Mouse (Mus musculus) Patski (cell line): ENCODE data around the gene Anapc15. TPM values are rescaled to one million over a fixed set of nuclear protein-coding genes. Genes with fewer than 3 reads are reported as not detected.

Experiments
- ATAC-seq: fragments of 100-300 bp; one replicate; pipeline ENCODE4 v1.8.0; 2021
- CTCF ChIA-PET: fragments of 350-600 bp; sonication (Branson Sonifier 250); formaldehyde crosslinking; loops from one replicate; lab custom pipeline; 2022; ENCODE audit warnings: inconsistent platforms; lab: Charles Lee
- POLR2A ChIA-PET: fragments of 350-600 bp; sonication (Branson Sonifier 250); formaldehyde crosslinking; loops from one replicate; lab custom pipeline; 2022; ENCODE audit warnings: antibody characterized with exemption, inconsistent platforms; lab: Charles Lee
- DNase-seq: peaks from one replicate; pipeline ENCODE4 v3.0.0-alpha.2; 2011; ENCODE audit warnings: low read depth, low spot score
- H3K27me3 ChIP-seq: fragments of 371-371 bp; one replicate; pipeline ENCODE4 v1.5.1; 2021
- CTCF ChIP-seq: fragments of 100-300 bp; IDR thresholded peaks from one replicate; pipeline ENCODE4 v1.5.1; 2021
- in situ Hi-C: fragments of 300-500 bp; cut with MboI; formaldehyde crosslinking; loops from 3 replicates; pipeline ENCODE4 v1.11.1; 2018; ENCODE audit warnings: low pct_unique_long_range_greater_than_20kb, mixed read lengths
- polyA plus RNA-seq: library from polyadenylated mRNA; unstranded; gene quantifications from one replicate; pipeline ENCODE4 v1.2.3, GENCODE M21; 2021

Anapc15 gene
- polyA plus RNA-seq, 1 experiment from 2014 or later, result 36.4 TPM

DNA sequence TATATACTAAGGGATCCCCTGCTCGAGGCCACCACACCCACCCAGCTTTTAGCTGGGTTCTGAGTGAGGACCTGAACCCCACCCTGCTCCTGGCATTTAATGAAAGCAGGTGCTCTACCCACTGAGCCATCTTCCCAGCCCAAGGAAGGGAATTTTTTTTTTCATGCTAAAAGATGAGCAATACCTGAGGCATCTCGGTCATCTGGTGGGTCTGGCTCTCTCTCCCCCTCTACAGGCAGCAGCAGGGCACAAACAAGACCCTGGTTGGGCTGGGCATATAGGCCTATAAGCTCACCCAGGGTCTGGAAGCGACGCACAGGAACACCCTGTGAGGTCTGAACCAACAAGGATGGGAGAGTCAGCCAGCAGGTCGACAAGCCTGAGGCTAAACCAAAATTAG, 30.2 kb upstream of the Anapc15 start:
- ChIA-PET CTCF (interaction anchor here (0.9 to 1.1 kb wide), 2 partner anchors 10 to 167 kb away, joined by 3 to 4 read pairs; no protein-coding TSS in a partner anchor), POLR2A (no interaction called here)
- H3K27me3 ChIP-seq, result no peaks in the 10 kb centered on the region
- DNase-seq (no peak), ATAC-seq (no peak)
- in situ Hi-C loops, result loop anchor here (5.0 kb wide), 1 partner anchor 156 kb away; no protein-coding TSS in a partner anchor
- no peak for TF ChIP-seq CTCF

DNA sequence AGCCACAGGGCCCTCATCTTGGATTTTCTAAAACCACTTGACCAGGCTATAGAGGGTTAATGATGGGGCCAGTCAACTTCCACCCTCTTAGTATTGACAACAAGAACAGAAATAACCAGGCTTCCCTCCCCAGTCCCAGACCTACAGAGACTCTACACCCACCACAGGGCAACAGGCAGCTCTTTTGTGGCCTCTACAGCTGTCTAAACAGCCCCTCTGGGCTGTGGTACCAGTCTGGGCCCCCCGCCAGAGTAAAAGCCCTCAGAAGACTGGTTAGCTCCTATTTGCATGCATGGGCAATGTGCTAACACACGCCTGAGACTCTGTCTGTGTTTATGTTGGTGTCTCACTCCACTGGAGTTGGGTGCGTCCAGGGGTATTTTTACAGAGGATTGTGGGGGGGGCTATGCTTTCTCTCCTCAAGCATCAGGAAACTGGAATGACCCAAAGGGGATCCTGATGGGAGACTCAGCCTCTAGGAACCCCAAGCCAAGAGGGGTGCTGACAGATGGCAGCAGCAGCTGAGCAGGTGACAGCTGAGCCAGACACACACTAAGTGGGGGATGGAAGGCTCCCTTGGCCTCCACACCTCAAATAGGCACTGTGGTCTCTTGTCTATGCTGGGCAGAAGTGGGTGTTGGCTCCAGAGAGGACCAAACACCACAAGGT, 29.5 kb upstream of the Anapc15 start:
- in situ Hi-C loops, result loop anchor here (5.0 kb wide), 1 partner anchor 157 kb away; no protein-coding TSS in a partner anchor
- DNase-seq (no peak), ATAC-seq (no peak)
- no peak for TF ChIP-seq CTCF
- ChIA-PET CTCF (interaction anchor here (0.9 to 1.7 kb wide), 5 partner anchors 10 to 180 kb away, joined by 3 to 4 read pairs (median 3); no protein-coding TSS in a partner anchor), POLR2A (interaction anchor here (1.2 kb wide), 1 partner anchor 63 kb away, joined by 4 read pairs; no protein-coding TSS in a partner anchor)
- no peaks in the 10 kb centered on the region for H3K27me3 ChIP-seq

DNA sequence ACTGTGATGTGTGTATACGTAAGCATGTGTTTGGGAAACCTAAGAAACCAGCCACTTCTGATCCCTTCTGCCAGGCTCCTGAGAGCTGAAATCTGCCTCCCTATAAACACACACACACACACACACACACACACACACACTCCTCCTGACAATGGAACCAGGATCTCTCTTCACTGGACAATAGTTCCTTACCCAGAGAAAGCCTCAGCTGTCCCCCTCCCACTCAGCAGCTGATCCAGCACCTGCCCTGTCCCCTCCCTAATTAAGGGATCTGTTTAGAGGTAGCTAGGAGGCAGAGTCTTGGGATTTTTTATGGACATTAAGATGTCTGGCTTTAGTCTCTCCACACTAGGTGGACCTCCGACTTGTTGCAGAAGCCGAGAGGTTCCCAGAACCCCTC, 28.6 kb upstream of the Anapc15 start:
- POLR2A ChIA-PET, result interaction anchor here (0.7 to 1.3 kb wide), 3 partner anchors 13 to 121 kb away, joined by 3 to 4 read pairs (median 4); no protein-coding TSS in a partner anchor
- CTCF ChIA-PET, result interaction anchor here (1.0 to 1.7 kb wide), 5 partner anchors 20 to 181 kb away, joined by 3 to 4 read pairs (median 3); no protein-coding TSS in a partner anchor
- in situ Hi-C loops, result loop anchor here (5.0 kb wide), 1 partner anchor 158 kb away; no protein-coding TSS in a partner anchor
- no peak for TF ChIP-seq CTCF
- ATAC-seq (no peak), DNase-seq (no peak)
- H3K27me3 ChIP-seq, result no peaks in the 10 kb centered on the region

DNA sequence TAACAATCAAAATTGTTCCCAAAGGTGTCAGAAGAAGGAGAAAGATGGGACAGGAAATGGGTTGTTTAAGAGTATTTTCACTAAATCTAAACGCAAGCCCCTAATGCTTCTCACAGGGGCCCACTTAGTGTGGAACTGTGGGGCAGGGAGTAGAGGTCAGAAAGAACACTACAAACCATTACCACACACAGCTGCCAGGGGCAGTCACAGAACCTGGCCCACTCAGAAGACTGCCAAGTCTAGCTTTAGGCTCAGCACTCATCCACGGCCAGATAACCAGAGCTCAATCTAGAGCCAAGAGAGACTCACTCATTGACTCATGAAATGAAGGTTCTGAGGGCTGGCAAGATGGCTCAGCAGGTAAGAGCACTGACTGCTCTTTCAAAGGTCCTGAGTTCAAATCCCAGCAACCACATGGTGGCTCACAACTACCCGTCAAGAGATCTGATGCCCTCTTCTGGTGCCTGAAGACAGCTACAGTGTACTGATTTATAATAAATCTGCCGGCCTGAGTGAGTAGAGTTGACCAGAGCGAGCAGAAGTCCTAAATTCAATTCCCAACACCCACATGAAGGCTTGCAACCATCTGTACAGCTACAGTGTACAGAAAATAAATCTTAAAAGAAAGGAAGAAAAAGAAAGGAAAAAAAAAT, 27.9 kb upstream of the Anapc15 start:
- ChIA-PET CTCF (interaction anchor here (1.0 to 1.7 kb wide), 4 partner anchors 15 to 169 kb away, joined by 3 to 7 read pairs (median 4); no protein-coding TSS in a partner anchor), POLR2A (interaction anchor here (0.7 to 1.3 kb wide), 3 partner anchors 14 to 122 kb away, joined by 3 to 4 read pairs (median 4); no protein-coding TSS in a partner anchor)
- in situ Hi-C loops, result no loop called here
- no peak for TF ChIP-seq CTCF
- no peak for ATAC-seq
- no peak for DNase-seq
- H3K27me3 ChIP-seq, result no peaks in the 10 kb centered on the region

DNA sequence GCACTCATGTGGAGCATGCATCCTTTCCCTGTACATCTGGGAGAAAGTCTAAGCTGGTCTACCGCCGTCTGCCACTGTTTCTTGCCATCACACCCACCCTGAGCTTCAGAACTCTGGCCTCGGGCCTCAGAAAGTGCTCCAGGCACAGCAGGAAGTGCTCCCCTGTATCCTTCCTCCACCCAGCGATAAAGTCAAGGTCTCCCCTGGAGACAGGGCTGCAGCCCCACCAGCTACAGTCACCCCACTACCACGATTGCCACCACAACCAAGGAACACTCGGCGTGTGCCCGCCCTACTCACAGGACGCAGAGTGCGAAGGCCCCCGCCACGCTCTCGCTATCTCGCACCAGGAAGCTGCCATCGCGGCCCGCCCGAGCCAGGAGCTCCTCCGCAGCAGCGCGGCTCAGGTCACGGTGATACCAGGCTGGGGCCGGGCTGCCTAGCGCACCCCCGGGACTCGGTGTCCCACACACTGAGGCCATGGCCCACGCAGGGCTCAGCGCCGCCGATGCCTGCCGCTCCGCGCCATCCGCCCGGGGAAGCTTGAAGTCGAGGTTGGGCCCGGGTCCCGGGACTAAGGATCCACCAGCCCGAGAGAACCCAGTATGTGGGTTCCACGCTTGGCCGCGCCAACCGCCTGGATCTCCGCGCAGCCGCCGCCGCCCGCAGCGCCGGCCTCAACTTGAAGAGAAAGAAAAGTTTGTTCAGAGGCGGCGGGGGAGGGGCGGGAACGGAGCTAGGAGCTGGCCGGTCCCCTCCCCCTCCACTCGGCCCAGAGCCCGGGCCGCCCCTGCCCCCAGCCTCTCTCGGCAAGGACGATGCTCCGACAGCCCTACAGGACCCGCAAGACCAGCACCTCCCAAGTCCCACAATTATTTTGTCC, 27.0 kb upstream of the Anapc15 start:
- CTCF ChIA-PET, result interaction anchor here (1.4 kb wide), 1 partner anchor 14 kb away, joined by 7 read pairs; no protein-coding TSS in a partner anchor
- ATAC-seq (no peak), DNase-seq (no peak)
- POLR2A ChIA-PET, result interaction anchor here (0.9 to 1.6 kb wide), 2 partner anchors 60 to 61 kb away, joined by 3 to 4 read pairs; no protein-coding TSS in a partner anchor
- no peak for TF ChIP-seq CTCF
- H3K27me3 ChIP-seq, result no peaks in the 10 kb centered on the region
- in situ Hi-C loops, result no loop called here

DNA sequence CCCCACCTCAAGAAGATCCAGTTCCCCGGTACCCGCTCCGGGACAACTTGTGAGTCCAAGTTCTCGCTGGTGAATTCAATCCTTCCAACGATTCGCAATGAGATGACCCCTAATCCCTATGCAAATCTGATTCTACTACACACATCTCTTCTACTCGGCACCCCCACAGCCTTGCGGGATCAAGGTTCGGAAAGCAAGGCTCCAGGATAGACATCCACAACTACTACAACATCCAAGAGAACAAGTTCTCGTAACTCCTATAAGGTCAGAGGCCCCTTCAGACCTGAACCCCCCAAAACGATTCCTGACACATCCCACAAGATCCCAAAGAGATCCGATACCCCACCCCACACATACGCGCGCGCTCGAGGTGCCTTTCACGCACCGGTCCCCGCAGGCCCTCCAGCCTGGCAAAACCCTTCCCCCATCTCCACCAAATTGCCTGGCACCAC, 26.3 kb upstream of the Anapc15 start:
- POLR2A ChIA-PET, result interaction anchor here (0.9 to 1.6 kb wide), 3 partner anchors 32 to 60 kb away, joined by 3 to 4 read pairs (median 4); no protein-coding TSS in a partner anchor
- H3K27me3 ChIP-seq, result no peaks in the 10 kb centered on the region
- ATAC-seq, result no peak
- in situ Hi-C loops, result no loop called here
- CTCF ChIA-PET, result interaction anchor here (1.4 kb wide), 1 partner anchor 14 kb away, joined by 7 read pairs; no protein-coding TSS in a partner anchor
- no peak for TF ChIP-seq CTCF
- DNase-seq, result no peak

DNA sequence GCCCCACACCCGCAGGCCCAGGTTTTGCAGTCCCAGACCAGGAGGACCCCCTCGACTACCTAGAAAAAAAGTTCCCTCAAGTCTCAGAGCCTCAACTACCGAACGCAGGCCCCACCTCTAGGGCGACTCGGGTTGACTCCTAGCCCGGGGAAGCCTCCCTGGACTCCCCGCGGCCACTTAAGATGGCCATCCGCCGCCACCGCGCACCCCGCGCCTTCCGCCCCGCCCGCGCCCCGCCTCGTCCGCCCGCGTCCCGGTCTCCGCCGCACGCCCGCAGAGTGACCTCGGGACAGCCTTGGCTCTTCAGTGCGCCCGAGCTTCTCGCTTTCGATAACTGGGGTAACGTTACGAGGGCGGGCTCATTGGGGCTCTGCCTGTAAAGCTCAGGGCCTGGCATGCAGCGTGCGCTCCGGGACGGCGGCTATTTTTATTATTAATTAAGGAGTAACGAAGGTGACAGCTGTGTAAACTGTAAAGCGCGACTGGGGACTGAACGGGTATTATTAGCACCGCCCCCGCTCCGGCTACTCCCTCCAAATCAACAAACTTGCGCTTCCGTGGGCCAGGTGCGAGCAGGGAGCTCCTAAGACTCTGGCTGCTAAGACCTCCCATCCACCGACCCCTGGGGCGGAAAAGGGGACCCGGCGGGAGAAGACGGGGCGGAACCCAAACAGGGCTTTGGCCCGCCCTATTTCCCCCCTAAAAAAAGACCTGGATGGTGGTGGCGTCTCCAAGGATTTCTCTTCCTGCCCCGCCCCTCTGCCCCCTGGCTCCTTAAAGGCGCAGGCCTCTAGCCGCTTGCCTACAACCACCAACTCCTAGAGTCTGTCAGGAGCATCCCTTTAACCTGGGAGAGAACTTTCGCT, 25.7 kb upstream of the Anapc15 start, which contains the start of gene Inppl1:
Inppl1 (minus strand) TSS at position 624 of the 866 bp plus-strand sequence.
- in situ Hi-C loops, result no loop called here
- CTCF ChIA-PET, result no interaction called here
- H3K27me3 ChIP-seq, result no peaks in the 10 kb centered on the region
- TF ChIP-seq CTCF, result no peak
- peak; percentile 78 for ATAC-seq
- DNase-seq, result no peak
- POLR2A ChIA-PET, result interaction anchor here (1.0 to 1.6 kb wide), 4 partner anchors 24 to 59 kb away, joined by 3 to 4 read pairs (median 4); partner anchors contain the start of gene Folr1

DNA sequence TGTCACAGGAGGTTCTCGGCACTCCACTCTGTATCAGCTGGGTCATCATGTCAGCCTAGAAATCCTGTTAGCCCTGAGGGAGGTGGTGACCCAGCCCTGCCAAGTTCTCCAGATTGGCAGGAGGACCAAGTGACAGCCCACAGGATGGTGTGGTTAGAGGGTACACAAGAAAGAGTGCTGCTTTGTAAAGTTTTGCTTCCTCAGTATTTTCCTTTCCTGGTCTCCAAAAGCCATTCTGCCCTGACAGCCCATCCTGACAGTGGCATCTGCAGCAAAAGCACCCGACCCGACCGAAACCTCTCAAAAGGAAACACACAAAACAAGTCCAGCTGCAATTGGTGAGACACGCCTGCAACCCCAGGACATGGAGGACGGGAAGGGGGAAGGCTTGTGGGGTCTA, 19.3 kb upstream of the Anapc15 start:
- CTCF ChIA-PET, result interaction anchor here (1.0 kb wide), 1 partner anchor 11 kb away, joined by 4 read pairs; no protein-coding TSS in a partner anchor
- no peaks in the 10 kb centered on the region for H3K27me3 ChIP-seq
- in situ Hi-C loops, result no loop called here
- DNase-seq, result no peak
- TF ChIP-seq CTCF, result no peak
- POLR2A ChIA-PET, result no interaction called here
- ATAC-seq, result no peak

DNA sequence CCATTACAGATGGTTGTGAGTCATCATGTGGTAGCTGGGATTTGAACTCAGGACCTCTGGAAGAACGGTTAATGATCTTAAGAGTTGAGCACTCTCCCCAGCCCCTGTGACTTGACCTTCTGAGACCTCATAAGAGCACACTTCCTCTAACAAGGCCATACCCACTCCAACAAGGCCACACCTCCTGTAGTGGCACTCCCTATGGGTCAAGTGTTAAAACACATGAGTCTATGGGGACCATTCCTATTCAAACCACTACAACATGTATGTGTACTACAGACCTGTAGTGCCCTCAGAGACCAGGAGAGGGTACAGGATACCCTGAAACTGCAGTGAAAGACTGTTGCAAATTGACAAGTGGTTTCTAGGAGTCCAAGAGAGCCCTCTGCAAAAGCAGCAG, 15.6 kb upstream of the Anapc15 start:
- no peak for TF ChIP-seq CTCF
- ChIA-PET CTCF (no interaction called here), POLR2A (no interaction called here)
- DNase-seq, result no peak
- in situ Hi-C loops, result no loop called here
- H3K27me3 ChIP-seq, result no peaks in the 10 kb centered on the region
- ATAC-seq, result no peak
